8 mouse cellular contexts compared by ENCODE assay signal in the genomic region with DNA sequence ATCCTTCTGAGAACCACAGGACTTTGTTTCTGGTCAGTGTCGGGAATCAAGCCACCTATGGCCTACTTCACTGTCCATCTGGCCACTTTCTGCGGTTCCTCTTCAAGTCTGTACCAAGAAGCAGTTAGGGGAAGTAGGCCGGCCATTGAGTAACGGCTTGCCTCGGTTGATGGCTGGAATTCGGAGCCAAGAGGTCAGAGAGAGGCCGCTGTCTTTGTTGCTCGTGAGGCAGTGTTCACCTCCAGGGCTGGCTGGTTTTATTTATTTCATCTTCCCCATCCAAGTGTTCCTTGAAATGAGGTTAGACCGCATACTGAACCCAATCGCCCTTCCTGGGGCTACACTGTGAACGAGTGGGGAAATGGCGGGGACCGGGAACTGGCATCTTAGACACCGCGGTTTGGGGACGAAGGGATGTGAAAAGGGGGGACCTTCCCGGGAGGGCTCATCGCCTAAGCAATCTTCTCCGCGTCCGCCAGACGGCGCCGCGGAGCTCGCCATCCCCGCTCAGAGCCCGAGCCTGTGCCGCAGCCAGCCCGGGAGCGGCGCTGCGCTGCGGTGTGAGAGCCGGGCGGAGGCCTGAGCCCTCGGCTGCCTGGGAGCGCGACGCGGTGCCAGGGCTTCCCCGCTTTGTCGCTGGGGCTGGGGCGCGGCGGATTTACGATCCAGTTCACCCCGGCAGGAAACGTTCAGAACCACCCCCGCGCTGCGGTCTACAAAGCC. TPM values are rescaled to one million over a fixed set of nuclear protein-coding genes. Genes with fewer than 3 reads are reported as not detected.
A peak's percentile ranks its signal among the peaks of the same experiment; 100 is the strongest.
DNase-seq lines count a peak whose midpoint lies in the region; ATAC-seq and TF ChIP-seq lines count a peak whose summit lies in the region.

Gene B4galnt1 (plus strand): TSS at position 595 of the 723 bp plus-strand sequence.

- H3K9ac ChIP-seq in forebrain, postnatal 0 days, result peak within 1 kb of the TSS; percentile 99
- H3K9ac ChIP-seq in hindbrain, embryonic 11.5 days (ENCODE audit: low read depth, low read length), result peak within 1 kb of the TSS; percentile 80

- no peaks in the 10 kb centered on the region for H3K27me3 ChIP-seq in cerebellum, adult 2 months (ENCODE audit: control insufficient read depth, insufficient read depth, low read length)
- no peaks in the 10 kb centered on the region; the same call in none of the 2 replicates for H3K27me3 ChIP-seq in forebrain, postnatal 0 days (ENCODE audit: insufficient read depth, low read length)
- peaks cover 43% of the 10 kb centered on the region for H3K27me3 ChIP-seq in hindbrain, embryonic 11.5 days (ENCODE audit: control insufficient read depth, insufficient read depth, low read length)

- peak; percentile 91 for DNase-seq in Muller cell, postnatal 12 days (ENCODE audit: inconsistent ontology term)
- peak in 1 of 2 experiments; percentile 89 for DNase-seq in cerebellum, adult 2 months
- DNase-seq in forebrain, postnatal 0 days, result peak; percentile 96
- peak; percentile 93 for DNase-seq in hindbrain, embryonic 11.5 days (ENCODE audit: low spot score)
- peak; percentile 70 to 75 for DNase-seq in layer of hippocampus, postnatal 25 days (ENCODE audit: extremely low spot score in 1 of 2, low spot score in 1 of 2)
- peak; percentile 76 for DNase-seq in lung, postnatal 14 days
- DNase-seq in ovary, postnatal 14 days (ENCODE audit: low spot score), result peak; percentile 57
- peak; percentile 88 for DNase-seq in thymus, postnatal 4 days

- H3K36me3 ChIP-seq in forebrain, postnatal 0 days (ENCODE audit: insufficient read depth), result peaks cover 15% of the 10 kb centered on the region; the same call in 1 of the 2 replicates
- no peaks in the 10 kb centered on the region for H3K36me3 ChIP-seq in hindbrain, embryonic 11.5 days (ENCODE audit: control insufficient read depth, insufficient read depth, low read length)

- peak within 1 kb of the TSS; percentile 84 for H3K4me2 ChIP-seq in forebrain, postnatal 0 days (ENCODE audit: low read depth)
- peak within 1 kb of the TSS; percentile 99 for H3K4me2 ChIP-seq in hindbrain, embryonic 11.5 days (replicated peaks; ENCODE audit: low read depth, low read length)

- peak; percentile 93 for ATAC-seq in forebrain, postnatal 0 days
- ATAC-seq in hindbrain, embryonic 11.5 days (ENCODE audit: low FRiP score), result peak; percentile 91

- peak; percentile 78 for TF ChIP-seq CTCF in cerebellum, adult 2 months (IDR thresholded peaks at IDR 0.05; ENCODE audit: borderline replicate concordance, insufficient read depth, low read depth, low read length)
- peak; percentile 98 for TF ChIP-seq CTCF in forebrain, postnatal 0 days (IDR thresholded peaks at IDR 0.05; ENCODE audit: low read depth)

- 1% methylated on average over 52 of the region's 52 CpGs for WGBS in cerebellum, adult 2 months
- WGBS in forebrain, postnatal 0 days, result 2% methylated on average over 49 of the region's 52 CpGs
- WGBS in hindbrain, embryonic 11.5 days, result 2% methylated on average over 37 of the region's 52 CpGs

- H3K27ac ChIP-seq in cerebellum, adult 2 months (ENCODE audit: insufficient read depth, low read length), result peak within 1 kb of the TSS; percentile 90
- H3K27ac ChIP-seq in forebrain, postnatal 0 days (ENCODE audit: low read depth, low read length), result peak within 1 kb of the TSS; percentile 94
- H3K27ac ChIP-seq in hindbrain, embryonic 11.5 days (ENCODE audit: low read depth, low read length), result peak within 1 kb of the TSS; percentile 53

- TF ChIP-seq POLR2A in cerebellum, adult 2 months (IDR thresholded peaks at IDR 0.05; ENCODE audit: borderline replicate concordance, insufficient read depth, low read length), result peak; percentile 71

- no peaks in the 10 kb centered on the region for H3K9me3 ChIP-seq in forebrain, postnatal 0 days (ENCODE audit: low read length)
- no peaks in the 10 kb centered on the region for H3K9me3 ChIP-seq in hindbrain, embryonic 11.5 days (ENCODE audit: control insufficient read depth, low read length)

- peaks cover 9% of the 10 kb centered on the region for H3K4me1 ChIP-seq in cerebellum, adult 2 months (ENCODE audit: control insufficient read depth, insufficient read depth, low read length)
- no peaks in the 10 kb centered on the region for H3K4me1 ChIP-seq in forebrain, postnatal 0 days (ENCODE audit: insufficient read depth)
- peaks cover 1% of the 10 kb centered on the region for H3K4me1 ChIP-seq in hindbrain, embryonic 11.5 days (replicated peaks; ENCODE audit: control insufficient read depth, insufficient read depth, low read length)

- peak within 1 kb of the TSS; percentile 71 for H3K4me3 ChIP-seq in cerebellum, adult 2 months (replicated peaks; ENCODE audit: insufficient read depth, low read depth, low read length)
- H3K4me3 ChIP-seq in forebrain, postnatal 0 days (ENCODE audit: low read depth, low read length), result peak within 1 kb of the TSS; percentile 83
- H3K4me3 ChIP-seq in hindbrain, embryonic 11.5 days (ENCODE audit: low read depth, low read length), result peak within 1 kb of the TSS; percentile 59

RNA-seq across cellular contexts. Expression of gene B4galnt1, which starts in this region (rescaled TPM):
- polyA plus RNA-seq in cerebellum, adult 2 months (2012; rRNA removed), result 81.9 and 83.6 TPM in 2 replicates
- total RNA-seq in forebrain, postnatal 0 days (2014; rRNA removed), result 87.9 and 94.4 TPM in 2 replicates
- 87.3 and 87.8 TPM in 2 replicates for polyA plus RNA-seq in forebrain, postnatal 0 days (2015; fragmentation: Nextera tagmentation; extraction: Ambion mirVana)
- 10.4 and 12.4 TPM in 2 replicates for polyA plus RNA-seq in hindbrain, embryonic 11.5 days (2014; fragmentation: Nextera tagmentation; extraction: Ambion mirVana)
- total RNA-seq in layer of hippocampus, postnatal 25 days (2021), result 100 to 1,000 TPM; 113 to 114 TPM
